Mouse (Mus musculus) midbrain, embryonic 14.5 days (tissue): ENCODE measurements around the gene Pigb. TPM values are rescaled to one million over a fixed set of nuclear protein-coding genes. Genes with fewer than 3 reads are reported as not detected.
"Not testable (repeated sequence)": the region's sequence is repeated elsewhere in the genome, so short reads cannot be mapped to it uniquely, and the experiment has no call there.

Source experiments
- ATAC-seq: fragments of 200-750 bp; cut with Nextera tagmentation; 2 replicates; pipeline ENCODE4 v1.8.0; 2017; ENCODE audit warnings: moderate number of reproducible peaks, moderate library complexity; ENCODE audit not compliant: low FRiP score, low TSS enrichment
- DNase-seq: peaks from one replicate; pipeline ENCODE4 v3.0.0-alpha.2; 2015
- H3K27ac ChIP-seq: fragments of 300-500 bp; sonication (generic); replicated peaks from 2 replicates; pipeline ENCODE4 v1.5.1; 2014; ENCODE audit warnings: mild to moderate bottlenecking, low read depth, low read length, moderate library complexity
- H3K27me3 ChIP-seq: fragments of 300-500 bp; sonication (generic); 2 replicates; pipeline ENCODE4 v1.6.1; 2014; ENCODE audit warnings: low read length, control low read depth, mixed read lengths; ENCODE audit not compliant: control insufficient read depth, insufficient read depth
- H3K36me3 ChIP-seq: fragments of 300-500 bp; sonication (generic); 2 replicates; pipeline ENCODE4 v1.6.1; 2014; ENCODE audit warnings: low read length, control low read depth; ENCODE audit not compliant: control insufficient read depth, insufficient read depth
- H3K4me1 ChIP-seq: fragments of 300-500 bp; sonication (generic); 2 replicates; pipeline ENCODE4 v1.6.1; 2014; ENCODE audit warnings: mild to moderate bottlenecking, antibody characterized with exemption, low read length, control low read depth; ENCODE audit not compliant: control insufficient read depth, insufficient read depth
- H3K4me2 ChIP-seq: fragments of 300-500 bp; sonication (generic); 2 replicates; pipeline ENCODE4 v1.6.1; 2014; ENCODE audit warnings: mild to moderate bottlenecking, low read length, moderate library complexity
- H3K4me3 ChIP-seq: fragments of 300-500 bp; sonication (generic); replicated peaks from 2 replicates; pipeline ENCODE4 v1.5.1; 2014; ENCODE audit warnings: low read depth, low read length
- H3K9ac ChIP-seq: fragments of 300-500 bp; sonication (generic); replicated peaks from 2 replicates; pipeline ENCODE4 v1.6.1; 2014; ENCODE audit warnings: mild to moderate bottlenecking, low read length, moderate library complexity
- H3K9me3 ChIP-seq: fragments of 300-500 bp; sonication (generic); 2 replicates; pipeline ENCODE4 v1.6.1; 2016; ENCODE audit warnings: low read length, control low read depth, mixed read lengths; ENCODE audit not compliant: control insufficient read depth
- WGBS: fragments of 180-500 bp; shearing (Covaris S2); extraction: QIAGEN DNeasy Blood & Tissue Kit; methylation state at CpG from one replicate; pipeline ENCODE4 v1.1.7; 2014; 5-methylcytosine and 5-hydroxymethylcytosine counted together
- polyA plus RNA-seq: library from polyadenylated mRNA; unstranded; fragments of >200 nt; fragmentation: Nextera tagmentation; extraction: Ambion mirVana; gene quantifications from 2 replicates; pipeline ENCODE4 v1.2.1, GENCODE M21; 2014

Pigb gene
- polyA plus RNA-seq, 1 experiment from 2014 or later: 16.8 TPM

DNA sequence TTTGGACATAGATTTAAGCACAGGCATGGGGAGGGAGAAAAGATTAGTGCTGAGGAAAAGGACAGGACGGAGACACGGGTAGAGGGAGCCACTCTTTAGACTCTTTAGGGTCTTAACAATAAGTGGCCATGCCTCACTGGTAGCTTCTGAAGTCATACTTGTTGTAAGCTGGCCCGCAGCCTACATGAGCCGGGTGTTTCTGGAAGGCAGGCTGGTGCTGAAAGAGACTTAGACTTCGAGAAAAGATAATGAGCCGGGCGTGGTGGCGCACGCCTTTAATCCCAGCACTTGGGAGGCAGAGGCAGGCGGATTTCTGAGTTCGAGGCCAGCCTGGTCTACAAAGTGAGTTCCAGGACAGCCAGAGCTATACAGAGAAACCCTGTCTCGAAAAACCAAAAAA is 39.2 kb upstream of the Pigb start:
- H3K27me3 ChIP-seq, ATAC-seq, H3K4me1 ChIP-seq, H3K36me3 ChIP-seq, H3K27ac ChIP-seq, H3K4me2 ChIP-seq, H3K9me3 ChIP-seq, DNase-seq, H3K4me3 ChIP-seq, H3K9ac ChIP-seq: not testable (repeated sequence)
- 82% methylated on average over 10 of the region's 12 CpGs for WGBS

DNA sequence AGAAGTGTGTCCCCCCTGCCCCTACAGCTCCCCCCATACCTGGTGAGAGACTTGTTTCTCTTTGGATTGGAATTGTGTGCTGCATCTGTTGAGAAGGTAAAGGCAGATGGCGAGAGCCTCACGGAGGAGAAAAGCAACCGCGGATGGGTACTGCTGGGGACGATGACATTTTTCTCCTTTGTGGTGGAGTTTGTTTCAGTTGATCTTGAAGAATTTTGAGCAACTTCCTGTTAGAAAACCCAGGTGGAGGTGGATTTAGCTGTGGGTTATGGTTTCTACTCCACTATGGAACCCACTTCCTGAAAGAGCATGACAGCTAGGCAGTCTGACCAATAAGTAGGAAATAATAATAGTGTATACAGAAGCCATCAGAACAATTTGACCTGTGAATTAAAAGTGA is 33.0 kb upstream of the Pigb start:
- Histone ChIP-seq H3K27me3 (no peaks in the 10 kb centered on the region), H3K9ac (no peak overlapping the region), H3K4me3 (no peak overlapping the region), H3K27ac (no peak overlapping the region), H3K4me2 (no peak overlapping the region), H3K36me3 (no peaks in the 10 kb centered on the region), H3K9me3 (no peaks in the 10 kb centered on the region), H3K4me1 (no peaks in the 10 kb centered on the region)
- 94% methylated on average over 5 of the region's 5 CpGs for WGBS
- ATAC-seq (no peak), DNase-seq (no peak)

DNA sequence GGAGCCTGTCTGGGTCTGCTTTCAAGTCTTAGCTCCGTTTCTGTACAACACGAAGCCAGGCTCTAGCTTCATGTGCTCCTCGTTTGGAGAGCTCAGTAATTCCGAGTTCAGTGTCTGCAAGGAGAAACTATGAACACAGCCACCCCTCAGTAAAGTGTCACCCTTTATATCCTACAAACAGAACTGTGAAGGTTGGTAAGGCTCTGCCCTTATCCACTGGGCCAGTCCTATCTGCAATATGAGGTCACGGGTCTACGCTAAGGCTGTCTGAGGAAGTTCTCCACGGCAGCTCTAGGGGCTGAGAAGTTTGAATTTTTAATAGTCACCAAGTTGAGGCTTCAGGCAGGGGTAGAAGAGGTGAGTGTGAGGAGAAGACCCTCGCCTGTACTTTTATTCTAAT is 32.2 kb upstream of the Pigb start:
- ATAC-seq: no peak
- no peak overlapping the region for H3K4me3 ChIP-seq
- H3K27me3 ChIP-seq: no peaks in the 10 kb centered on the region
- no peak overlapping the region for H3K4me2 ChIP-seq
- H3K9me3 ChIP-seq: no peaks in the 10 kb centered on the region
- no peak overlapping the region for H3K27ac ChIP-seq
- no peak overlapping the region for H3K9ac ChIP-seq
- no peak for DNase-seq
- H3K36me3 ChIP-seq: no peaks in the 10 kb centered on the region
- WGBS: 85% methylated on average over 8 of the region's 8 CpGs
- no peaks in the 10 kb centered on the region for H3K4me1 ChIP-seq

GRCm38 (mm10) chr9:73070971-73071659 is 30.9 kb upstream of the Pigb start:
- H3K27ac ChIP-seq: no peak overlapping the region
- ATAC-seq (no peak), DNase-seq (no peak)
- WGBS: 78% methylated on average over 10 of the region's 10 CpGs
- H3K4me3 ChIP-seq: no peak overlapping the region
- H3K4me2 ChIP-seq: no peak overlapping the region
- no peaks in the 10 kb centered on the region for H3K27me3 ChIP-seq
- H3K4me1 ChIP-seq: 0 out of 2 replicates have a peak, but pooled peaks cover 4% of the 10 kb centered on the region
- no peaks in the 10 kb centered on the region for H3K9me3 ChIP-seq
- no peak overlapping the region for H3K9ac ChIP-seq
- no peaks in the 10 kb centered on the region for H3K36me3 ChIP-seq

GRCm38 (mm10) chr9:73068688-73069087 is 28.5 kb upstream of the Pigb start:
- Histone ChIP-seq H3K27me3 (no peaks in the 10 kb centered on the region), H3K4me2 (no peak overlapping the region), H3K36me3 (no peaks in the 10 kb centered on the region), H3K9me3 (no peaks in the 10 kb centered on the region), H3K4me3 (no peak overlapping the region), H3K4me1 (0 out of 2 replicates have a peak, but pooled peaks cover 4% of the 10 kb centered on the region), H3K9ac (no peak overlapping the region), H3K27ac (no peak overlapping the region)
- ATAC-seq (no peak), DNase-seq (no peak)
- 93% methylated on average over 6 of the region's 6 CpGs for WGBS

DNA sequence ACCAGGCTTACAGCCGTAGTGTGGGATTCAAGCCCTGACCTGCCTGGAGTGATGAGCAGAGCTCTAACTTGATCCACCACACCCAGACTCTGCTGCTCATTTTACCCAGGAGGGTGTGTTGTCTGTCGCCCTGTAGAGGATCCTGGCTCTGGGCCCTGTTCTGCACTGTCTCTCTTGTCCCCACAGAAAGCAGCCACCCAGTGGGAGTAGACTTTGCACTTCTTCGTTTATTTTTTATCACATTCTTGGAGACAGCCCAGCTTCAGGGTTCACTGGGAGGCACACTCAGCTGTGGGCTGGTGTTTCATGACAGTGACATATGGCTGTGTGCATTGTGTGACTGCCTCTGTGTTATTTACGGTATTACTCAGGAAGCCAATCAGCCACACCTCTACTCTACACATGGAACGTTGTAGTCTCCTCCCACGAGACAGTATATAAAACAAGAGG is 28.1 kb upstream of the Pigb start:
- H3K4me3 ChIP-seq: no peak overlapping the region
- ATAC-seq: no peak
- no peak overlapping the region for H3K9ac ChIP-seq
- no peaks in the 10 kb centered on the region for H3K36me3 ChIP-seq
- no peak overlapping the region for H3K4me2 ChIP-seq
- H3K27me3 ChIP-seq: no peaks in the 10 kb centered on the region
- no peaks in the 10 kb centered on the region for H3K9me3 ChIP-seq
- 76% methylated on average over 6 of the region's 6 CpGs for WGBS
- H3K4me1 ChIP-seq: 0 out of 2 replicates have a peak, but pooled peaks cover 4% of the 10 kb centered on the region
- no peak for DNase-seq
- H3K27ac ChIP-seq: no peak overlapping the region

GRCm38 (mm10) chr9:73067086-73067485 is 26.9 kb upstream of the Pigb start:
- Histone ChIP-seq H3K27me3 (no peaks in the 10 kb centered on the region), H3K9me3 (no peaks in the 10 kb centered on the region), H3K4me1 (0 out of 2 replicates have a peak, but pooled peaks cover 4% of the 10 kb centered on the region), H3K36me3 (no peaks in the 10 kb centered on the region), H3K4me3 (no peak overlapping the region), H3K27ac (no peak overlapping the region), H3K4me2 (peak overlapping the region; percentile 16; the same call in 1 of the 2 replicates), H3K9ac (no peak overlapping the region)
- 35% methylated on average over 10 of the region's 10 CpGs for WGBS
- peak; percentile 42 for DNase-seq
- ATAC-seq: no peak

DNA sequence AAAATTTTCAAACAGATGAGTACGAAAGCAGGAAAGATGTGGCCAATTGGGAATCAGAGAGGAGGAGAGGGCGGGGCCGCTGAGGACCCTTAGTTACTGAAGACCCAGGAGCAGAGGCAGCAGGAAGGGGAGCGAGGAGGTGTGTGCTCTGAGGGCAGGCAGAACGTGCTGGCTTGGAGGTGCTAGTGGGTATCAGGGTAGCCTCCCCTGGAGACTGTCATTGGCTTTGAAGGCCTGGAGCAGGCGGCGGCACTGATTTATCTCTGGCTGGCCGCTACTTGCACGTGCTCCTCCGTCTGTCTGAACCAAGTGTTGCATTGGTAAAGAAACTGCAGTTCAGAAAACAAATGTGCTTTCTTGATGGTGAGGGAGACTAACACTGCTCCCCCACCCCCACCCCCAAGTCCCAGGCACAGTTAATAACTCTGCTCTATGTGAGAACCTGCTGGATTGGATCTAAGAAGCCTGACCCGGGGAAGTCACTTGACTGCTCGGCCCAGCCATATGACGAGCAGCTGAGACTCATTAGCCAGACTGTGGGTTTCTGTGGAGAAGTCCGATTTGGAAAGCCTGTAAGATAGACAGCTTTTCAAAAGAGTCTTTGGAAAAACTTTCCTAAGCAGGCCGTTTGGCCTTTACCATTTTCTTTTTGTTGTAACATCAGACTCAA is 23.6 kb upstream of the Pigb start:
- H3K9ac ChIP-seq: no peak overlapping the region
- H3K9me3 ChIP-seq: no peaks in the 10 kb centered on the region
- WGBS: 39% methylated on average over 15 of the region's 15 CpGs
- ATAC-seq (no peak), DNase-seq (peak; percentile 24)
- H3K27me3 ChIP-seq: no peaks in the 10 kb centered on the region
- no peaks in the 10 kb centered on the region for H3K36me3 ChIP-seq
- H3K4me3 ChIP-seq: no peak overlapping the region
- peak overlapping the region; percentile 30; the same call in 1 of the 2 replicates for H3K4me2 ChIP-seq
- no peak overlapping the region for H3K27ac ChIP-seq
- H3K4me1 ChIP-seq: 0 out of 2 replicates have a peak, but pooled peaks cover 4% of the 10 kb centered on the region

DNA sequence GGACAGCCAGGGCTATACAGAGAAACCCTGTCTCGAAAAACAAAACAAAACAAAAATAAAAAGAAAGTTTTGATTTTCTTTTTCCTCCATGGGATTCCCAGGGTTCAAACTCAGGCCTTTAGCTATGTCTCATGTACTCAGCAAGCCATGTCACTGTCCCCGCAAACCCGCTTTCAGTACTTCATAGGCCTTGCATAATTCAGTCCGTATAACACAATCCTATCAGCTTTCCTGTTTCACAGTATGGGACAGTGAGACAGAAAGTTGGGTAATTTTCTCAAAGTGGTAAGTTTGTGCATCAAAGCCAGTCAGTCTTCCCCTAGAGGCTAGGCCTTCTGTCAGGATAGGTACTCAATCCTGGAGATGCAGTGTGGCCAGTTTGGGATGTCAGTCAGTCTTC is 19.0 kb upstream of the Pigb start:
- ATAC-seq: no peak
- 86% methylated on average over 4 of the region's 4 CpGs for WGBS
- no peaks in the 10 kb centered on the region for H3K4me1 ChIP-seq

More for the DNA sequence above, 19.0 kb upstream of the Pigb start:
- Histone ChIP-seq H3K4me3 (no peak overlapping the region), H3K9me3 (no peaks in the 10 kb centered on the region), H3K4me2 (no peak overlapping the region), H3K9ac (no peak overlapping the region), H3K27me3 (no peaks in the 10 kb centered on the region), H3K36me3 (no peaks in the 10 kb centered on the region), H3K27ac (no peak overlapping the region)
- DNase-seq: no peak
